39 mouse cellular contexts compared by ENCODE assay signal in the genomic region with DNA sequence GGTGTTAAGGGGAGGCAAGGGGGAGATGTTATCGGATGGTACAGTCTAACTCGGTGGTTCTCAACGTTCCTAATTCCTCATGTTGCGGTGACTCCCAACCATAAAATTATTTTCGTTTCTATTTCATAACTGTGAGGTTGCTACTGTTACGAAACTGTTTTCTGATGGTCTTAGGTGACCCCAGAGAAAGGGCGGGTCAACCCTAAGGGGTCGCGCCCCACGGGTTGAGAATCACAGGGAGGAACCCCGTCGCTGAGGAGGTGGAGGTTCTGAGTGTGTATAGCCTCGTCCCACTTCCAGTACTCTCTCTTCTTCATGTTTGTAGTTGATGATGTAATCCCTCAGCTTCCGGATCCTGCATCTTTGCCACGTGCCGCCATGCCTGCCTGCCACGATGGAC. TPM values are rescaled to one million over a fixed set of nuclear protein-coding genes. Genes with fewer than 3 reads are reported as not detected.
"Had no signal": no experiment of that assay in that cellular context is flagged by ENCODE, and none has a peak within 500 bp of the region (broad histone marks: within the 10 kb centered on the region; RNA-seq: fewer than 3 reads in every experiment).

No protein-coding gene starts in this region.

- H3K27me3 ChIP-seq: heart, embryonic 15.5 days; hindbrain, embryonic 15.5 days; limb, embryonic 13.5 days; limb, embryonic 15.5 days had no signal

- H3K36me3 ChIP-seq: heart, embryonic 13.5 days; heart, embryonic 15.5 days; hindbrain, embryonic 13.5 days; hindbrain, embryonic 15.5 days; kidney, embryonic 15.5 days; limb, embryonic 13.5 days; limb, embryonic 15.5 days had no signal

- DNase-seq: gastrocnemius, postnatal 14 days; heart, adult 11 months; heart, adult 2 months; heart, postnatal 14 days; heart, postnatal 36 days; kidney, adult 11 months; kidney, adult 2 months; kidney, adult 9 months; kidney, postnatal 14 days; kidney, postnatal 36 days; layer of hippocampus, adult 9-11 months; layer of hippocampus, postnatal 36 days; left cerebral cortex, postnatal 4 days had no signal

- H3K4me1 ChIP-seq: hindbrain, embryonic 13.5 days; hindbrain, embryonic 15.5 days; limb, embryonic 15.5 days had no signal

- H3K27ac ChIP-seq: heart, adult 2 months; heart, embryonic 13.5 days; heart, embryonic 15.5 days; hindbrain, embryonic 13.5 days; hindbrain, embryonic 15.5 days; hindbrain, postnatal 0 days; kidney, embryonic 15.5 days; kidney, postnatal 0 days; limb, embryonic 13.5 days; limb, embryonic 15.5 days had no signal

- H3K4me3 ChIP-seq: heart, adult 2 months; heart, embryonic 13.5 days; heart, embryonic 15.5 days; hindbrain, embryonic 13.5 days; hindbrain, embryonic 15.5 days; kidney, embryonic 15.5 days; limb, embryonic 13.5 days; limb, embryonic 15.5 days had no signal

- ATAC-seq: hindbrain, postnatal 0 days; intestine, embryonic 16.5 days had no signal

RNA-seq across cellular contexts. Expression of gene Slc13a2, which starts 36.7 kb away (rescaled TPM):
- total RNA-seq: gastrocnemius, adult 18-20 months; gastrocnemius, adult 8-10 months; gastrocnemius, postnatal 14 days; gastrocnemius, postnatal 4 days; heart, adult 2 months; heart, postnatal 14 days; heart, postnatal 36 days; layer of hippocampus, adult 18-20 months; layer of hippocampus, adult 8-10 months; layer of hippocampus, postnatal 14 days; layer of hippocampus, postnatal 36 days; left cerebral cortex, adult 18-20 months; left cerebral cortex, adult 8-10 months; left cerebral cortex, postnatal 10 days; left cerebral cortex, postnatal 25 days; left cerebral cortex, postnatal 4 days had no signal
- polyA plus RNA-seq: heart, embryonic 11.5 days; heart, embryonic 13.5 days; heart, embryonic 15.5 days; heart, postnatal 0 days; hindbrain, embryonic 11.5 days; hindbrain, embryonic 13.5 days; hindbrain, embryonic 15.5 days; hindbrain, postnatal 0 days; limb, embryonic 11.5 days; limb, embryonic 13.5 days had no signal

RNA-seq across cellular contexts. Expression of gene Sarm1, which starts 38.8 kb away (rescaled TPM):
- polyA plus RNA-seq: heart, postnatal 0 days had no signal

RNA-seq across cellular contexts. Expression of gene Sebox, which starts 44.5 kb away (rescaled TPM):
- total RNA-seq: gastrocnemius, adult 18-20 months; gastrocnemius, adult 8-10 months; gastrocnemius, postnatal 14 days; gastrocnemius, postnatal 4 days; heart, adult 2 months; heart, postnatal 14 days; heart, postnatal 36 days had no signal
- polyA plus RNA-seq: heart, adult 2 months; heart, embryonic 11.5 days; heart, embryonic 13.5 days; heart, embryonic 15.5 days; heart, postnatal 0 days; hindbrain, embryonic 11.5 days; intestine, embryonic 14.5 days; intestine, embryonic 16.5 days; kidney, adult 2 months; kidney, embryonic 15.5 days; kidney, postnatal 0 days; large intestine, adult 2 months; limb, embryonic 11.5 days; limb, embryonic 13.5 days had no signal
